Mouse (Mus musculus): ENCODE results near the gene Tlr8. TPM values are rescaled to one million over a fixed set of nuclear protein-coding genes. Genes with fewer than 3 reads are reported as not detected.
"Not testable (repeated sequence)": the region's sequence is repeated elsewhere in the genome, so short reads cannot be mapped to it uniquely, and the experiment has no call there.

Tlr8 gene
- total RNA-seq (2017), result 0.74 and 2.8 TPM in 2 replicates

GRCm38 (mm10) chrX:167264086-167264485, at the start of gene Tlr8:
TSS of gene Tlr8 (minus strand) at chrX:167264329.
- no peak for ATAC-seq (replicated peaks in 1 of 2; ENCODE audit: insufficient read depth in 1 of 2, low FRiP score in 2 of 2, low TSS enrichment in 1 of 2, low read depth in 1 of 2, poor library complexity in 2 of 2, severe bottlenecking in 2 of 2)

- ATAC-seq (replicated peaks in 1 of 2; ENCODE audit: insufficient read depth in 1 of 2, low FRiP score in 2 of 2, low TSS enrichment in 1 of 2, low read depth in 1 of 2, poor library complexity in 2 of 2, severe bottlenecking in 2 of 2), result not testable (repeated sequence)
Measured at GRCm38 (mm10) chrX:167302061-167302460, 37.9 kb upstream of the Tlr8 start.

DNA sequence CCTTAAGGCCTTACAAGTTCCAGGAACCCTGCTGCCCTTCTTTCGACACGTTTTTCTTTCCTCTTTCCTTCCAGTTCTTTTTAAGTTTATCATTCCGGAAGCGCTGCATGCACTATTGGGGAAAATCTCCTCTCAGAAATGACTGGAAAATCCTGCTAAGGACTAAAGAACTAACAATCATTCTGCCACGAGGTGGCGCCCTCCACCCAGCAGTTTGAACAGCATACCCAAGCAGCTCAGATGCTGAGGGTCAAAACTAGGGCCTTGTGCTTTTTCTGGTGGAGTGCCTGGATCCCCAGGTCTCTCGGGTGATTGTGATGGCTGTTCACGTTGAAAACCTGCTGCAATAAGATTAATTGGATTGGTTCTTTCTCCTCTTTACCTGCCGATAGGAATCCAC, 12.8 kb upstream of the Tlr8 start:
- ATAC-seq (replicated peaks in 1 of 2; ENCODE audit: insufficient read depth in 1 of 2, low FRiP score in 2 of 2, low TSS enrichment in 1 of 2, low read depth in 1 of 2, poor library complexity in 2 of 2, severe bottlenecking in 2 of 2), result peak; percentile 78 to 90

DNA sequence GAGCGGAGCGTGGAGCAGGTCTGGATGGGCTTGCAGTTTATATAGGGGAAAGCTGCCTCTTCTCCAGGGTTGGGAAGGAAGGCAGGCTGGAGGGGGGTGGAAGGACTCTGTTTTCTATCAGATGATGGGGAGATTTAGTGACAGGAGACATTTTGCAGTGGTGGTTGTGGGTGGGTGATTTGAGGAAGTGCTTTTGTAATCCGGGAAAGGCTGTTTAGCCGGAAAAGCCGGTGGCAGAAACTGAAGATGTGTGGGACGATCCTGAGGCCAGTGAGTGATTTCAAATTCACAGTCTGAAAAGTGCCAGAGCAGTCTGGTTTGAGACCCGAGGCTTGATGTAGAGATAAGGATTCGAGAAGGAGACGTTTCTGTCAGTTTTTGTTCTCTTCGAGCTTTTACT, 12.4 kb upstream of the Tlr8 start:
- peak; percentile 62 to 83; a peak in 3 of 4 replicates for ATAC-seq (replicated peaks in 1 of 2; ENCODE audit: insufficient read depth in 1 of 2, low FRiP score in 2 of 2, low TSS enrichment in 1 of 2, low read depth in 1 of 2, poor library complexity in 2 of 2, severe bottlenecking in 2 of 2)

DNA sequence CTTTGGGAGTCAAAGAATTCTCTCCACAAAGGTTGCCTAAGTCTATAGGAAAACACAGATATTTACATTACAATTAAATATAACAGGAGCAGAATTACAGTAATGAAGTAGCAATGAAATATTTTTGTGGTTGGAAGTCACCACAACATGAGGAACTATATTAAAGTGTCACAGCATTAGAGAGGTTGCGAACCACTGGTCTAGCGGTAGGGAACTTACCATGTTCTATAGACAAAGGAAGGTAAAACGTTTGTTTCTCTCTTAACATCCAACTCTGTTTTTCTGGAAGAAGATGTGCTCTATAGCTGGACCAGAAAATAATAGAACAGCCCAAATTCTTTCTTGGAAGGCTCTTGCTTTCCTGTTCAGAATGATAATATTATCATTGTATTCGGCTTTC, 599 bp downstream of the Tlr8 start:
- ATAC-seq (replicated peaks in 1 of 2; ENCODE audit: insufficient read depth in 1 of 2, low FRiP score in 2 of 2, low TSS enrichment in 1 of 2, low read depth in 1 of 2, poor library complexity in 2 of 2, severe bottlenecking in 2 of 2), result no peak; a peak in 1 of 4 replicates

DNA sequence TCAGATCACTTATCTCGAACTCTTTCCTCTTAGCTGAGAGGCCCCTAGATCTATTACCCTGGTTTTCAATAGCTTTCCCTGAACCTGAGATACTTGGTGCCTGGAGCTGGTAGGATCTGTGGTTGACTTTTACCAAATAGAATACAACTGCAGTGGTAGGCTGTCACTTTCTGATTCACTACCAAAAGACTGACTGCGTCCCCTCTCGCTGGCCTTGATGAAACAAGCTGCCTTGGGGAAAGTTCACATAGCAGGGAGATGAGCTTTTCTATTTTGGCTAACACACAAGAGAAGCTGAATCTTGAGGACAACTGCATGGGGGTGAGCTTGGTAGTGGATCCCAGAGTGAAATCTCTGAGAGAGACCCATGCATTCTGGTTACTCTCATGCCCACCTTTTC, 22.4 kb downstream of the Tlr8 start:
- no peak for ATAC-seq (replicated peaks in 1 of 2; ENCODE audit: insufficient read depth in 1 of 2, low FRiP score in 2 of 2, low TSS enrichment in 1 of 2, low read depth in 1 of 2, poor library complexity in 2 of 2, severe bottlenecking in 2 of 2)

DNA sequence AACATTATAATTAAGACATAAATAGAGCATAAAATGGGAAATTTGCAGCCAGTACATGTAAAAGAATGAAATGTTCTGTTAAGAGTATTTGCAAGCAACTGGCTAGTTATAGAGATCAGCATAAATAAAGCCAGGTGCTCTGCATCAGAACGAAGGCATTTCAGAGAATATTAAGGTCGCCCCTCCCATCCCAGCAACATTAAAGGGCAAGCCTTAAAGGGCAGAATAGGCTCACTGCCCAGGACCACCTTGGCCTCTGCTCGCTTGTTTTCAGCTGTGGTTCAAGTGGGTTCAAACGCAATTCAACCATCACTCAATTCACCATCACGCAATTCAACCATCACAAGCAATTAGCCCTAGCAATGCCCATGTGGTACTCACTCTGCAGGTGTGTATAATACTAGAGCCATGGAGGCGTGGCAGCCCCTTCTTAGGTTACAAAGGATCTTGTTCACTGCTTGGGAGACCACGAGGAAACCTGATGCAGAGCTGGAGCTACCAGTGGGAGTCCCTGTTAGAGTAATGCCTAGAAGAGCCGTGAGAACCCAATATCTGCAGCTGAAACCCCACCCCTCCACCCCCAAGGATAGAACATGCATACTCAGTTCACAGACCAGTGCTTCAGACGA, 24.7 kb downstream of the Tlr8 start:
- no peak for ATAC-seq (replicated peaks in 1 of 2; ENCODE audit: insufficient read depth in 1 of 2, low FRiP score in 2 of 2, low TSS enrichment in 1 of 2, low read depth in 1 of 2, poor library complexity in 2 of 2, severe bottlenecking in 2 of 2)

- ATAC-seq (replicated peaks in 1 of 2; ENCODE audit: insufficient read depth in 1 of 2, low FRiP score in 2 of 2, low TSS enrichment in 1 of 2, low read depth in 1 of 2, poor library complexity in 2 of 2, severe bottlenecking in 2 of 2), result peak; percentile 63 to 74; a peak in 3 of 4 replicates
Measured at GRCm38 (mm10) chrX:167233104-167233687, 30.9 kb downstream of the Tlr8 start.

DNA sequence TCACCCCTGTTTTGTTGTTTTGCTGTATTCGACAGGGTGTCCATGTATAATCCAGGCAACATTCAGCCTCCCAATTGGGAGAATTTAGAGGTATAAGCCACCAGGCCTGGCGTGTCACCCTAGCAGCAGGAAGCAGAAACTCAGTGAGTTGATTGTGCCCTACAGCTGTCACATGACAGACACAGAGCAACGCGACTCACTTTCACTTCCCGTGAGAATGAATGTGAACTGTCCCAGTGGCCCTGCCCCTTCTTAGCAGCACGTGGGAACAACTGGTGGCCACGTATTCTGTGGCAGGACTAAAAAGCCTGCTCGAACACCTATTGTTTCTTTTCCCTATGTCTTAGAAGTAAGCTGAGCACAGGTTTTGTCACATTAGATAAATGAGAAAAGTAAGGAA, 33.0 kb downstream of the Tlr8 start:
- no peak for ATAC-seq (replicated peaks in 1 of 2; ENCODE audit: insufficient read depth in 1 of 2, low FRiP score in 2 of 2, low TSS enrichment in 1 of 2, low read depth in 1 of 2, poor library complexity in 2 of 2, severe bottlenecking in 2 of 2)

DNA sequence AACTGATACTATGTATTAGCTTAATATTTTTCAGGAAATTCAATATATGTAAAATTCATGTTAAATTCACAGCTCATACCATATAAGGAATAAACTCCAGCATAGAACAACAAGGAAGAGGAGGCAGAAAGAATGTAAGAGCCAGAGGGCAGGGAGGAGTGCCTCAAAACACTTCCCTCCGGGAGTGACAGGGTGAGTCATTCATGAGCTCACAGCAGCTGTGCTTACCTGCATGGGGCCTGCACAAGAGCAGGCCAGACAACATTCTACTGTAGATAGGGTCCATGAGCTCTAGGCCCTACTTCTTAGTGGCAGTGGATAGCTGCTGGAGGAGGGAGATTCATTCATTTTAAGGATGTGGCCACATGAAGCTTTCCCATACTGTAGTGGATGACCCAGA, 34.3 kb downstream of the Tlr8 start:
- ATAC-seq (replicated peaks in 1 of 2; ENCODE audit: insufficient read depth in 1 of 2, low FRiP score in 2 of 2, low TSS enrichment in 1 of 2, low read depth in 1 of 2, poor library complexity in 2 of 2, severe bottlenecking in 2 of 2), result no peak

- ATAC-seq (replicated peaks in 1 of 2; ENCODE audit: insufficient read depth in 1 of 2, low FRiP score in 2 of 2, low TSS enrichment in 1 of 2, low read depth in 1 of 2, poor library complexity in 2 of 2, severe bottlenecking in 2 of 2), result peak; percentile 66 to 67
Measured at GRCm38 (mm10) chrX:167229206-167229605, 34.9 kb downstream of the Tlr8 start.

DNA sequence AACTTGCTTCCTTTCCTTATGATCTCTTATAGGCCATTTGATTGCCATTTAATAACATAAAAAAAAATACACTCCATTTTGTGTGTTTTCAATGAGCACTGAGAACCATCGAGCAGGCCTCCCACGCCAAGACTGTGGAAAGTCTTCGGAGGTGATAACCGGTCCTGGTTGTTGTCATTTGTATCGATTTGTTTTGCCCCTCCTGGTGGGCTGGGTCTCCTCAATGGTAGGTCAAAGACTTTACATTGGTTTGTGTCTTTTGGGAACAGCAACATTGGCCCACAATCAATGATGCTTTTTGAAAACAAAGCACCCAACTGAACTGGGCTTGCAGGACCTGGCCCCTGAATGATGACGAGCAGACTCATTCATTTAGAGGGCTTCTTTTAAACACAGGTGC, 36.4 kb downstream of the Tlr8 start:
- ATAC-seq (replicated peaks in 1 of 2; ENCODE audit: insufficient read depth in 1 of 2, low FRiP score in 2 of 2, low TSS enrichment in 1 of 2, low read depth in 1 of 2, poor library complexity in 2 of 2, severe bottlenecking in 2 of 2), result no peak

DNA sequence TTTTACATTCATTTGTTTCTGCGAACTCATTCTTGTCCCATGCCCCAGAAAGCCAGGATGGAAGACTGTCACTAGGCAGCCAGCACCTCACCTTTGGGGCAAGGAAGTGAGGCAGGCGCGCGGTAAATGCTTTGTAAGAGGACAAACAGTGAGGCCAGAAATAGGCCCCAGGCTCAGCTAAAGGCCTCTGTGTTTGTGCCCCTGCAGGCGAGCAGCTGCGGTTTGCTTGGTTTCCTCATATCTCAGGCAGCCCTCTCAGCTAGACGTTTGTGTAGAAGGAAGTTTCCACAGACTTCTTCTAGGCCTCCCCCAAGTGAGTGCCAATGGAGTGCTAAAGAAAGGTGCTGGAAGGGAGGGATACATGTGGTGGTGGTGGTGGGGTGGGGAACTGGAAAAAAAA, 37.0 kb downstream of the Tlr8 start:
- ATAC-seq (replicated peaks in 1 of 2; ENCODE audit: insufficient read depth in 1 of 2, low FRiP score in 2 of 2, low TSS enrichment in 1 of 2, low read depth in 1 of 2, poor library complexity in 2 of 2, severe bottlenecking in 2 of 2), result peak; percentile 89

DNA sequence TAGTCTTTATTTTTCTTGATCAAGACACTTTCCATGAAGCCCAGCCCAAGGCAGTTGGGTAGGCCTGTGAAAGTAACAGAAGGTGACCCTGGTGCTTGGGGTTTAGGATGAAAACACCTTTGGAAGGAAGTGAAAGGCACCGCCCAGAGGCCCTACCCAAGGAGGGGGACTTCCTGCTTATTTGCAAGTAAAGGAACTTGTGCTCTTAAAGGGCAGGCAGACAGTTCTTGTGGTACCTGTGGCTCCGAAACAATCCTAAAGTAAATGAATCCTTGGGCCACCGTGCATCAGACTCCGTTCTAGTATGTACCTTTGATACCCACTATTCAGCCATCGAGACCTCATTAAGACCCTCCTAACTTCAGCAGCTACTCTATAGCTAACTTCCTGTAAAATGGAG, 37.6 kb downstream of the Tlr8 start:
- peak in 1 of 2 experiments; percentile 30; a peak in 1 of 4 replicates for ATAC-seq (replicated peaks in 1 of 2; ENCODE audit: insufficient read depth in 1 of 2, low FRiP score in 2 of 2, low TSS enrichment in 1 of 2, low read depth in 1 of 2, poor library complexity in 2 of 2, severe bottlenecking in 2 of 2)

- ATAC-seq (replicated peaks in 1 of 2; ENCODE audit: insufficient read depth in 1 of 2, low FRiP score in 2 of 2, low TSS enrichment in 1 of 2, low read depth in 1 of 2, poor library complexity in 2 of 2, severe bottlenecking in 2 of 2), result 0 out of 4 replicates have a peak, but pooled peaks of 1 of the 2 experiments have one; percentile 21
Measured at GRCm38 (mm10) chrX:167212707-167213106, 51.4 kb downstream of the Tlr8 start.

DNA sequence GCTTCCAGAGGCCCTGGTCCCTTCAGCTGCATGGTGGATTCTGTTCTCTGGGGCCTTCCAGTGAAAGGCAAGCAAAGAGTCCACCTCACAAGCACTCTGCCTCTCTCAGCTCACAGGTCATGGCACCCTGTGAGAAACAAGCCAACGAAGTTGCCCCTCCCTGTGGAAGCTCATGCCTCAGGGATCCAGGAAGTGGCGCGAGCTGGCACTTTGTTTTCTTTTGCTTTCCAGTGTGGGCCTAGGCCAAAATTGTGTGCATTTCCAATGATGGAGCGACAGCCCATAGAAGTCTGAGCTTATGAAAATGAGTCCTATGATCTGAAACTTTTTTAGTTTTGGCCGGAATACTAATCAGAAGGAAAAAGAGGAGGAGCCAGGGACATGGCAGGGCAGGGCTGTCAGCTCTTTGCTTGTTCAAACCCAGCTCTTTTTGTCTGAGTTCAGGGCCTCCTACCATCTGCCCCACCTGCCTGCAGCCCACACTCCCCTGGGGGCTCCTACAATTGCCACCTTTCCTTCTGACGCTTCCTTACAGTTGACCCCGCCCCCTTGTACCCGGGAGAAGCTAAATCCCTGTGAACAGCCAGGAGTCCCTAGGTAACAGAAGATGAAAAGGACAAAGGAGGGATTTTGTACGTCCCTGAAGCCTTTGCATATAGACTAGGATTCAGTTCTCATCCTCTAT, 52.1 kb downstream of the Tlr8 start:
- no peak for ATAC-seq (replicated peaks in 1 of 2; ENCODE audit: insufficient read depth in 1 of 2, low FRiP score in 2 of 2, low TSS enrichment in 1 of 2, low read depth in 1 of 2, poor library complexity in 2 of 2, severe bottlenecking in 2 of 2)

DNA sequence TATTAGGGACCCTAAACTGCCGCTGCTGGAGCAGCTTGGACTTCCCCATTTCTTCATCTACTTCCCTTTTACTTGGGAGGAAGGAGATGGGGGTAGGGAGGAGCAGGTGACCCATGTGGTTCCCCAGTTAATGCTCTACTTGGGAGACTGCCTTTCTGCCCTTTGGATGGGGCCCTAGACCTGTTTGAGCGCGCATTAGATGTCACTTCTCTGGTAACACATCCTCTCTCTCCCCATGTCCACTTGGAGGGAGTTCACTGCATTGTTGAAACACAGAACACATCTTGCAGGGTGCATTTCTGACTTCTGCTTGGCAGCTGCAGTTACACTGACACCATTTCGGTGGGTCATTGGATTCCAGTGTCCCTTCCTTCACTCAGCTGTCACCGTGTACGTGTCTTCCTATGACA, 53.8 kb downstream of the Tlr8 start:
- peak; percentile 50 to 62 for ATAC-seq (replicated peaks in 1 of 2; ENCODE audit: insufficient read depth in 1 of 2, low FRiP score in 2 of 2, low TSS enrichment in 1 of 2, low read depth in 1 of 2, poor library complexity in 2 of 2, severe bottlenecking in 2 of 2)

DNA sequence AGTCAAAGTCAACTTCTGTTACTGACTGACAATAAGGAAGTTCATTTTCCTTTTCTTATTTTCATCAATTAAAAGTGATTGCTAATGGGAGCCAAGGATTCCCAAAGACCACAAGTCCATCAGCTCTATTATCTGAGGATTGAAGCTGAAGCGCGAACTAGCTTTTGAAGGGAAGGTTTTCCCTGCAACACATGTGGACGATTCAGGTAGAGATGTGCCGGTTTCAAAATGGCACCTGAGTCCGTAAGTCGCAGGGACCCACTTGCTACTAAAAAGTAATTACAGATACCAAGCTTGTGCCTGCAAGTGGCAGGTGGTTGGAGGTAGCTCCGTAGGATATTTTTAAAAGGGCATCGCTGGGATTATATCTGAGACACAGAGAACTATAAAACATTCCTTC, 54.3 kb downstream of the Tlr8 start:
- no peak for ATAC-seq (replicated peaks in 1 of 2; ENCODE audit: insufficient read depth in 1 of 2, low FRiP score in 2 of 2, low TSS enrichment in 1 of 2, low read depth in 1 of 2, poor library complexity in 2 of 2, severe bottlenecking in 2 of 2)
